Mouse (Mus musculus) myocyte (in vitro differentiated cells): Measurements from ENCODE around the gene Syngr1. TPM values are rescaled to one million over a fixed set of nuclear protein-coding genes. Genes with fewer than 3 reads are reported as not detected.

Experiments used
- H3K27me3 ChIP-seq: one replicate; pipeline ENCODE4 v1.6.1; 2011; ENCODE audit not compliant: control insufficient read depth, insufficient read depth, insufficient read length
- H3K36me3 ChIP-seq: one replicate; pipeline ENCODE4 v1.6.1; 2011; ENCODE audit not compliant: control insufficient read depth, insufficient read depth
- H3K4me2 ChIP-seq: one replicate; pipeline ENCODE4 v1.6.1; 2011; ENCODE audit warnings: low read depth, control low read depth
- H3K4me3 ChIP-seq: one replicate; pipeline ENCODE4 v1.5.1; 2011; ENCODE audit warnings: mild to moderate bottlenecking, control low read depth, moderate library complexity
- H3K79me2 ChIP-seq: one replicate; pipeline ENCODE4 v1.6.1; 2011; ENCODE audit not compliant: control insufficient read depth, insufficient read depth
- H3ac ChIP-seq: one replicate; pipeline ENCODE4 v1.6.1; 2011; ENCODE audit not compliant: control insufficient read depth, insufficient read length
- CEBPB ChIP-seq: IDR thresholded peaks from 2 replicates; pipeline ENCODE4 v1.6.1; 2011; ENCODE audit warnings: mild to moderate bottlenecking, moderate library complexity; ENCODE audit not compliant: poor library complexity, insufficient read depth, severe bottlenecking
- E2F4 ChIP-seq: IDR thresholded peaks from one replicate; pipeline ENCODE4 v1.6.1; 2011; ENCODE audit warnings: mild to moderate bottlenecking, control low read depth, moderate library complexity; ENCODE audit not compliant: insufficient read depth
- MAX ChIP-seq: IDR thresholded peaks from one replicate; pipeline ENCODE4 v1.6.1; 2011; ENCODE audit warnings: low read depth, mild to moderate bottlenecking, control low read depth
- MYOD1 ChIP-seq, 3 experiments: IDR thresholded peaks; one replicate each; pipeline ENCODE4 v1.6.1; 2011; ENCODE audit warnings: control low read depth in 2 of 3, low read depth in 2 of 3, mild to moderate bottlenecking in 2 of 3, moderate library complexity in 1 of 3; ENCODE audit not compliant: insufficient read length in 2 of 3, control insufficient read depth in 1 of 3
- MYOG ChIP-seq, 3 experiments: IDR thresholded peaks; one replicate each; pipeline ENCODE4 v1.6.1; 2011; ENCODE audit warnings: control low read depth in 2 of 3, low read depth in 2 of 3, mild to moderate bottlenecking in 2 of 3; ENCODE audit not compliant: insufficient read length in 2 of 3, control insufficient read depth in 1 of 3, insufficient read depth in 1 of 3
- POLR2AphosphoS2 ChIP-seq: IDR thresholded peaks from one replicate; pipeline ENCODE4 v1.6.1; 2011; ENCODE audit warnings: low read depth, control low read depth; ENCODE audit not compliant: insufficient read length
- REST ChIP-seq: IDR thresholded peaks from one replicate; pipeline ENCODE4 v1.6.1; 2011; ENCODE audit warnings: mild to moderate bottlenecking, control low read depth, moderate library complexity; ENCODE audit not compliant: insufficient read depth, insufficient read length
- TCF12 ChIP-seq: IDR thresholded peaks from one replicate; pipeline ENCODE4 v1.6.1; 2011; ENCODE audit warnings: mild to moderate bottlenecking, control low read depth; ENCODE audit not compliant: poor library complexity, insufficient read depth, severe bottlenecking
- TCF3 ChIP-seq: IDR thresholded peaks from one replicate; pipeline ENCODE4 v1.6.1; 2011; ENCODE audit warnings: low read depth, control low read depth; ENCODE audit not compliant: insufficient read length
- USF1 ChIP-seq: IDR thresholded peaks from one replicate; pipeline ENCODE4 v1.6.1; 2011; ENCODE audit warnings: low read depth, mild to moderate bottlenecking, control low read depth, moderate library complexity
- polyA plus RNA-seq: library from polyadenylated mRNA; unstranded; fragments of >200 nt; fragmentation: generic; extraction: Trizol; gene quantifications from one replicate; pipeline ENCODE4 v1.2.1, GENCODE M21; 2012; ENCODE audit warnings: missing spikeins

Syngr1 gene
- polyA plus RNA-seq, 1 experiment, result 54.7 TPM

- Histone ChIP-seq H3K36me3 (peaks cover 5% of the 10 kb centered on the region), H3K27me3 (no peaks in the 10 kb centered on the region), H3K4me2 (no peak overlapping the region), H3ac (no peak overlapping the region), H3K4me3 (no peak overlapping the region), H3K79me2 (no peaks in the 10 kb centered on the region)
- TF ChIP-seq POLR2AphosphoS2, result peak; percentile 59
- peak; percentile 87 for TF ChIP-seq TCF3
- peak in 2 of 3 experiments; percentile 85 to 99 for TF ChIP-seq MYOD1 (IDR thresholded peaks at IDR 0.05; ENCODE audit: control insufficient read depth in 1 of 3, insufficient read length in 2 of 3, low read depth in 2 of 3)
- no peak for TF ChIP-seq REST
- no peak for TF ChIP-seq USF1
- TF ChIP-seq E2F4, result no peak
- no peak for TF ChIP-seq CEBPB
- peak; percentile 73 for TF ChIP-seq TCF12
- no peak for TF ChIP-seq MAX
- TF ChIP-seq MYOG (IDR thresholded peaks at IDR 0.05; ENCODE audit: control insufficient read depth in 1 of 3, insufficient read depth in 1 of 3, insufficient read length in 2 of 3, low read depth in 2 of 3), result peak; percentile 75 to 96 (median 84)
Observed at GRCm38 (mm10) chr15:80165396-80165795, 74.3 kb downstream of the Syngr1 start.

Other genes with a start within 250 kb of the Syngr1 start
- 10.0 TPM for gene Apobec3, start 199.7 kb upstream of the Syngr1 start, polyA plus RNA-seq
- 4.7 TPM for gene Cbx7, start 120.2 kb upstream of the Syngr1 start, polyA plus RNA-seq
- gene Pdgfb, start 76.4 kb upstream of the Syngr1 start, polyA plus RNA-seq, result 21.7 TPM
- 1,089 TPM for gene Rpl3, start 534 bp downstream of the Syngr1 start, polyA plus RNA-seq
- 33.3 TPM for gene Tab1, start 41.8 kb downstream of the Syngr1 start, polyA plus RNA-seq
- gene Mgat3, start 82.4 kb downstream of the Syngr1 start, polyA plus RNA-seq, result 9.7 TPM
- 24.3 TPM for gene Mief1, start 142.7 kb downstream of the Syngr1 start, polyA plus RNA-seq
- not detected for gene AC140267.1, start 144.5 kb downstream of the Syngr1 start, polyA plus RNA-seq
- 1,038 TPM for gene Atf4, start 163.8 kb downstream of the Syngr1 start, polyA plus RNA-seq
- 144 TPM for gene Rps19bp1, start 173.0 kb downstream of the Syngr1 start, polyA plus RNA-seq
- 0.04 TPM for gene Cacna1i, start 195.9 kb downstream of the Syngr1 start, polyA plus RNA-seq